In genomic region chr14:61555931-61556288, GRCm38 (mm10) we compare ENCODE assay signal across 9 mouse cellular contexts. TPM values are rescaled to one million over a fixed set of nuclear protein-coding genes. Genes with fewer than 3 reads are reported as not detected.
DNase-seq lines count a peak whose midpoint lies in the region; ATAC-seq and TF ChIP-seq lines count a peak whose summit lies in the region.
"Had no signal": no experiment of that assay in that cellular context is flagged by ENCODE, and none has a peak within 500 bp of the region (broad histone marks: within the 10 kb centered on the region; RNA-seq: fewer than 3 reads in every experiment).

No protein-coding gene starts in this region.

- peak overlapping the region; percentile 77; the same call in 1 of the 2 replicates for H3K27ac ChIP-seq in kidney, embryonic 14.5 days (ENCODE audit: low read depth, low read length)
- peak overlapping the region; percentile 90 for H3K27ac ChIP-seq in heart, postnatal 0 days (ENCODE audit: low read depth)
- H3K27ac ChIP-seq in midbrain, embryonic 11.5 days (ENCODE audit: low read depth, low read length): peak overlapping the region; percentile 61; the same call in 1 of the 2 replicates

- H3K4me2 ChIP-seq in kidney, embryonic 14.5 days (replicated peaks; ENCODE audit: low read depth, low read length): peak overlapping the region; percentile 79
- H3K4me2 ChIP-seq in heart, postnatal 0 days (ENCODE audit: low read depth, low read length): peak overlapping the region; percentile 93
- H3K4me2 ChIP-seq in midbrain, embryonic 11.5 days: peak overlapping the region; percentile 90

- H3K27me3 ChIP-seq in kidney, embryonic 14.5 days (ENCODE audit: control insufficient read depth, insufficient read depth, low read length): no peaks in the 10 kb centered on the region
- H3K27me3 ChIP-seq in heart, postnatal 0 days (ENCODE audit: control insufficient read depth, insufficient read depth, low read length): no peaks in the 10 kb centered on the region
- H3K27me3 ChIP-seq in midbrain, embryonic 11.5 days (ENCODE audit: control insufficient read depth, insufficient read depth, low read length): 0 out of 2 replicates have a peak, but pooled peaks cover 2% of the 10 kb centered on the region

- no peak for DNase-seq in kidney, postnatal 25 days
- DNase-seq in adipocyte (ENCODE audit: low spot score): peak; percentile 55
- DNase-seq in heart, postnatal 0 days (ENCODE audit: low spot score): no peak
- no peak for DNase-seq in midbrain, embryonic 11.5 days (ENCODE audit: low spot score, missing footprints)
- DNase-seq in adrenal gland, postnatal 14 days: no peak
- no peak for DNase-seq in cerebellum, adult 9-11 months

- no peak; the same call in 1 of the 2 replicates for ATAC-seq in kidney, embryonic 14.5 days (ENCODE audit: low FRiP score, low TSS enrichment)
- no peak for ATAC-seq in heart, postnatal 0 days (ENCODE audit: insufficient read depth, low read depth)
- no peak for ATAC-seq in midbrain, embryonic 11.5 days (ENCODE audit: low FRiP score)
- ATAC-seq in activated CD4-positive, CD25-positive, alpha-beta regulatory T cell, adult 4 months: no peak

- 3% methylated on average over 6 of the region's 6 CpGs for WGBS in kidney, embryonic 14.5 days
- WGBS in heart, postnatal 0 days: 6% methylated on average over 6 of the region's 6 CpGs
- 9% methylated on average over 6 of the region's 6 CpGs for WGBS in midbrain, embryonic 11.5 days

- H3K9ac ChIP-seq in kidney, embryonic 14.5 days (ENCODE audit: low read depth, low read length): peak overlapping the region; percentile 73
- H3K9ac ChIP-seq in heart, postnatal 0 days (replicated peaks; ENCODE audit: low read depth, low read length): peak overlapping the region; percentile 72
- H3K9ac ChIP-seq in midbrain, embryonic 11.5 days (ENCODE audit: low read length): peak overlapping the region; percentile 71

- H3K4me3 ChIP-seq in kidney, embryonic 14.5 days (ENCODE audit: low read length): peak overlapping the region; percentile 57
- H3K4me3 ChIP-seq in heart, postnatal 0 days (ENCODE audit: low read depth, low read length): peak overlapping the region; percentile 80
- peak overlapping the region; percentile 57 for H3K4me3 ChIP-seq in midbrain, embryonic 11.5 days (ENCODE audit: low read depth, low read length)

- no peak for TF ChIP-seq CTCF in heart, postnatal 0 days (IDR thresholded peaks at IDR 0.05; ENCODE audit: low read depth)

- H3K9me3 ChIP-seq in kidney, embryonic 14.5 days (ENCODE audit: control insufficient read depth, low read length): no peaks in the 10 kb centered on the region
- H3K9me3 ChIP-seq in heart, postnatal 0 days (replicated peaks; ENCODE audit: control insufficient read depth, low read length): no peaks in the 10 kb centered on the region
- H3K9me3 ChIP-seq in midbrain, embryonic 11.5 days (ENCODE audit: control insufficient read depth, low read length): no peaks in the 10 kb centered on the region

- H3K4me1 ChIP-seq in kidney, embryonic 14.5 days (ENCODE audit: control insufficient read depth, insufficient read depth, low read length): no peaks in the 10 kb centered on the region
- no peaks in the 10 kb centered on the region for H3K4me1 ChIP-seq in heart, postnatal 0 days (ENCODE audit: control insufficient read depth, insufficient read depth)
- peaks cover 4% of the 10 kb centered on the region; the same call in 1 of the 2 replicates for H3K4me1 ChIP-seq in midbrain, embryonic 11.5 days (ENCODE audit: control insufficient read depth, insufficient read depth, low read length)

- H3K36me3 ChIP-seq in kidney, embryonic 14.5 days (ENCODE audit: control insufficient read depth, insufficient read depth, low read length): no peaks in the 10 kb centered on the region
- no peaks in the 10 kb centered on the region for H3K36me3 ChIP-seq in heart, postnatal 0 days (replicated peaks; ENCODE audit: control insufficient read depth, insufficient read depth, low read length)
- H3K36me3 ChIP-seq in midbrain, embryonic 11.5 days (ENCODE audit: control insufficient read depth, insufficient read depth, low read length): no peaks in the 10 kb centered on the region

- TF ChIP-seq EP300 in heart, postnatal 0 days (IDR thresholded peaks at IDR 0.05; ENCODE audit: low read depth): no peak

RNA-seq across cellular contexts. Expression of gene Spryd7, which starts 0.8 kb away (rescaled TPM):
- polyA plus RNA-seq in kidney, embryonic 14.5 days (2014; fragmentation: Nextera tagmentation; extraction: Ambion mirVana): 23.3 and 24.0 TPM in 2 replicates
- total RNA-seq in heart, postnatal 0 days (2014; rRNA removed; ENCODE audit: low replicate concordance): 18.5 and 28.0 TPM in 2 replicates
- 40.5 and 41.9 TPM in 2 replicates for polyA plus RNA-seq in heart, postnatal 0 days (2015; fragmentation: Nextera tagmentation; extraction: Ambion mirVana)
- polyA plus RNA-seq in midbrain, embryonic 11.5 days (2014; fragmentation: Nextera tagmentation; extraction: Ambion mirVana): 16.2 and 19.8 TPM in 2 replicates
- total RNA-seq in adrenal gland, postnatal 14 days (2021): 17.8 and 17.9 TPM in 2 replicates
- 1 to 10 TPM; 7.1 to 8.5 TPM for polyA plus RNA-seq in activated CD4-positive, CD25-positive, alpha-beta regulatory T cell, adult 4 months (2017; shearing (Covaris generic))

RNA-seq across cellular contexts. Expression of gene Trim13, which starts 42.1 kb away (rescaled TPM):
- 15.3 and 16.1 TPM in 2 replicates for polyA plus RNA-seq in kidney, embryonic 14.5 days (2014; fragmentation: Nextera tagmentation; extraction: Ambion mirVana)
- 10.9 and 11.2 TPM in 2 replicates for total RNA-seq in heart, postnatal 0 days (2014; rRNA removed; ENCODE audit: low replicate concordance)
- 18.6 and 18.7 TPM in 2 replicates for polyA plus RNA-seq in heart, postnatal 0 days (2015; fragmentation: Nextera tagmentation; extraction: Ambion mirVana)
- polyA plus RNA-seq in midbrain, embryonic 11.5 days (2014; fragmentation: Nextera tagmentation; extraction: Ambion mirVana): 28.7 and 30.6 TPM in 2 replicates
- total RNA-seq in adrenal gland, postnatal 14 days (2021): 7.6 and 7.7 TPM in 2 replicates
- polyA plus RNA-seq in activated CD4-positive, CD25-positive, alpha-beta regulatory T cell, adult 4 months (2017; shearing (Covaris generic)): 1 to 10 TPM; 5.3 to 8.0 TPM

RNA-seq across cellular contexts. Expression of gene Kcnrg, which starts 51.3 kb away (rescaled TPM):
- 0.43 and 0.46 TPM in 2 replicates for polyA plus RNA-seq in kidney, embryonic 14.5 days (2014; fragmentation: Nextera tagmentation; extraction: Ambion mirVana)
- 1.9 TPM in 1 of 2 replicates, not detected in the other for total RNA-seq in heart, postnatal 0 days (2014; rRNA removed; ENCODE audit: low replicate concordance)
- polyA plus RNA-seq in heart, postnatal 0 days (2015; fragmentation: Nextera tagmentation; extraction: Ambion mirVana): 0.16 and 0.33 TPM in 2 replicates
- polyA plus RNA-seq in midbrain, embryonic 11.5 days (2014; fragmentation: Nextera tagmentation; extraction: Ambion mirVana): 0.49 and 0.80 TPM in 2 replicates
- total RNA-seq in adrenal gland, postnatal 14 days (2021): 0.26 and 0.41 TPM in 2 replicates
- under 1 TPM; 0.48 to 0.80 TPM for polyA plus RNA-seq in activated CD4-positive, CD25-positive, alpha-beta regulatory T cell, adult 4 months (2017; shearing (Covaris generic))
- total RNA-seq: neutrophil, adult 5-6 weeks had no signal
